Mouse (Mus musculus) layer of hippocampus, adult 9-11 months (tissue): ENCODE measurements at regions not wholly inside any gene's neighbourhood (a gene's known extent, or its start where the extent isn't known, plus 50 kb on each side); places are given as distances from the start of the nearest gene placed in this dataset.

Experiments
- DNase-seq: peaks from one replicate; pipeline ENCODE4 v3.0.0; 2022

DNA sequence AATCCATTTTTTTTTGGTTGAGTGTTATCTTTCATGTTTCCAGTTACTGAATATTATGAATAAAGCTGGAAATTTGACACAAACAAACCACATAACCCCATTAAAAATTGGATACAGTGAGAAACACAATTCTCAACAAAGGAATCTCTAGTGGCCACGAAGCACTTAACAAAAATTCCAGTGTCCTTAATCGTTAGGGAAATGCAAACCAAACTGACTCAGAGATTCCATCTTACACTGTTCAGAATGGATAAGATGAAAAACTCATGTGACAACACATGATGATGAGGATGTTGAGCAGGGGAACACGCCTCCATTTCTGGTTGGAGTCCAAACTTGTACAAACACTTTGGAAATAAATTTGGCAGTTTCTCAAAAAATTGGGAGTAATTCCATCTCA lies 57.3 kb downstream of the Tktl2 start:
- DNase-seq = no peak

GRCm38 (mm10) chr8:66586182-66586581 lies 74.6 kb downstream of the Tktl2 start:
- no peak for DNase-seq

DNA sequence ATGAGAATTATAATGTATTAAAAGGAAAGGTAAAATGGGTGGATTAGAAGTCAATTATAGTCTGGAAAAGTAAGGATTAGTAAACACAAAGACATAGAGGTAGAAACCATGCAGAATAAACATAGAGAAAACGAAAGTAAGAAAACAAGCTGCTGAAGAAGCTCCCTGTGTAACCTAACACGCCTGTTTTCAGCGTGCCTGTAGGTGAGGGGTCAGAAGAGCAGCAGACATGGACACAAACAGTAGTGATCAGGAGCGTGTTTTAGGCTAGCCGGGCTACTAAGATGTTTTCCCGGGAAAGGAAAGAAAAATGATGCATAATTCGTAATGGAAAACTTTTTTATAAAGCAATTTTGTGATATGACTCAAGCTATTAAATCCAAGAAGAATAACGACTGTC lies 75.3 kb downstream of the Tktl2 start:
- no peak for DNase-seq

GRCm38 (mm10) chr8:66587272-66587671 lies 75.7 kb downstream of the Tktl2 start:
- no peak for DNase-seq

DNA sequence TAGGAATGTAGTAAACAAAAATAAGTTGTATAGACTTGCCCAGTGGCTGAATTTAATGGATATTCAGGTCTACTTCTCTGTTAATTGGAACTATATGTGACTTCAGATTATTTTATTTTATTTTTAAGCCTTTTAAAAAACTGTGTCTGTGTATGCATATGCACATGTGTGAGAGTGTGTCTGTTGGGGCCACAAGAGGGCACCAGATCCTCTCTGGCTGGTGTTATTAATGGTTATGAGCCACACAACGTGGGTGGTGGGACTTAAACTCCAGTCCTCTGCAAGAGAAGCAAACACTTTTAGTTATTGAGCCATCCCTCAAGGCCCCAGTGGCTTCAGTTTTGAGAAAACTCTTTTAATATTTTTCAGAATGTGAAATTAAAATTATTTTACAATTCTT lies 77.9 kb downstream of the Tktl2 start:
- DNase-seq = no peak

GRCm38 (mm10) chr8:66607194-66607593 lies 80.7 kb downstream of the Npy5r start:
- DNase-seq = peak; percentile 24

DNA sequence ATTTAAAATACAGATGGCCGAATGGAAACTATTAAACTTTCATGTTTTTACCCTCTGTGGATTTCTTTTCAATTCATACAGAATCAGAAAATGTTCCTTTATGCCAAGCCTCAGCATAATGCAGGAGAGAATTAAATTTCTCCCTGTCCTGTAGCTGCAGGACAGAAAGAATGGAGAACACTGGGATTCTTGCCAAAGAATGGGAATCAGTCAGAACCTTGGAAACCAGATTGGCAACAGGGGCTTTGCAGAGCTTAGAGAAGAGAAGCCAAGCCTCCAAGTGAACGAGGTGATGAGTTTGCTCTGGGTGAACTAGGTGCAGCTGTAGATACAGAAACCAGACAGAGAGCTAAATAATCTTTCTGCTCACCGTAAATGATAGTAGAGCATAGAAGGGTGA lies 64.6 kb downstream of the Npy5r start:
- no peak for DNase-seq

- no peak for DNase-seq
Measured at GRCm38 (mm10) chr8:66623822-66624221, 64.1 kb downstream of the Npy5r start.
